Mouse (Mus musculus) megakaryocyte-erythroid progenitor cell, adult 5-6 weeks (primary cell): Measurements from ENCODE around the gene Pdzrn3. TPM values are rescaled to one million over a fixed set of nuclear protein-coding genes. Genes with fewer than 3 reads are reported as not detected.
A peak's percentile ranks its signal among the peaks of the same experiment; 100 is the strongest.

Experiments used
- ATAC-seq: replicated peaks from 2 replicates; pipeline ENCODE4 v1.8.0; 2016; ENCODE audit warnings: mild to moderate bottlenecking, inconsistent platforms; ENCODE audit not compliant: severe bottlenecking, poor library complexity, low FRiP score, low TSS enrichment
- total RNA-seq, 2 experiments: library from RNA; stranded (forward) in 1 of 2; stranded (reverse) in 1 of 2; fragments of 200-1000, 215-1000 nt in 1 of 2; fragments of >200 nt in 1 of 2; fragmentation: Nextera tagmentation in 1 of 2; gene quantifications; 2 replicates each; pipeline ENCODE4 v1.2.3; 2014 to 2017

Gene Pdzrn3
- total RNA-seq, 2 experiments from 2014 or later = not detected

DNA sequence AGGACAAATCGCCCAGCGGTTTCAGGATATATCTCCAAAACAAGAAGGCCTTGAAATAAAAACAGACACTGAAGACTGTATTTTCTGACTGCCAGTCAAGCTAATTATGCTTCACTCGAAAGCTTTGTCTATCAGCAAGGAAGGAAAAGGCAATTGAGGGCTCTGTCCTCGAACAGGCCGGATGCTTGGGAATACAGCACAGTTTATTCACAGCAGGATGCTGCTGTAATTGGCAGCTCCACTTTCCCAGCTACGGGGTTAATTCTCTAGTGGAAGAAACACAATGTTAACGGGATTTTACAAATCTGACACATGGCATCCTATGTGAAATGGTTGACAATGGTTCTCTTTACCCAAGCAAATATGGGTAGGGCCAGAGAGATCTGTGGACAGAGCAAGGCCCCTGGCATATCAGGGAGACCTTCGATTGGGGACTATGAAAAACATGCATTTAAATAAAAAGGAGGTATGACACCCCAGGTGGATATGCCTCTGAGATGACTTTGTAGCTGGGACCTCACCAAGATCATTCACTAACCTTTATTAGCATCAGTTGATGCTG is 150.3 kb downstream of the Pdzrn3 start:
- ATAC-seq = no peak

DNA sequence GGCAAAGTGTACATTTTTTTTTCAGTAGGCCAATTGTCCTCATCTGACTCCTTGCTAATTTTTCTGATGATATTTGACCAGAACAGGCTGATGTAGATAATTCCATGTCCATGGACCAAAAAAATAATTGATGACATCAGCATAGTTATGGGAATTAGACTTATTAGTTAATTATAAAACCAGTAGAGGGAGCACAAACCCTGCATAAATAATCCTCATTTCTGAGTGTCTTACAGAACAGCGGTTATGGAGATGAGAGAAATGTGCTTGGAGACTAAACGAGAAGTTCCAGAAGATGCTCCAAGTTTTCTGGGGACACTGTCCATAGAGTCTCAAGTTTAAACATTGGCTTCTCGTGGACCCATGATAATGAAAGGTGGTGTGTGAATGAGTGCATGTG is 157.4 kb downstream of the Pdzrn3 start:
- no peak for ATAC-seq

GRCm38 (mm10) chr6:101219004-101219403 is 158.7 kb downstream of the Pdzrn3 start:
- ATAC-seq = no peak

- ATAC-seq = no peak
Measured at GRCm38 (mm10) chr6:101218197-101218596, 159.5 kb downstream of the Pdzrn3 start.

DNA sequence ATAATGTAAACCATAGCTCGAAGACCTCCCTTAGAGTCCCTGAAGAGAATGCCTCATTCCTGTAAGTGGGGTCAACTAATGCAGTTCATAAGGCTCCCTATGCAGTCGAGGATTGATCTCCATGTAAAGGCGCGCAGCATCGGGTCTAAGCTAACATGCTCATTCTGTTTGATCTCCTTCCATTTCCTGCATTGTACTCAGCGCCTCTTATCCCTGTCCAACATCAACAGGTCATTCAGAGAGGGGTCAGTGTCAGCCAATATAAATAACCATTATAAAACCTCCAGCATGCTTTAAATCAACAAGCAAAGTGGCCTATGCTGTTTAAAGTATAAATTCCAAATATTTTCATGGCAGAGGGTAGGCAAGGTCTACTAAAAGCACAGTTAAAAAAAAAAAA is 159.9 kb downstream of the Pdzrn3 start:
- ATAC-seq = no peak

GRCm38 (mm10) chr6:101215436-101215791 is 162.3 kb downstream of the Pdzrn3 start:
- ATAC-seq = no peak

GRCm38 (mm10) chr6:101214734-101215435 is 162.8 kb downstream of the Pdzrn3 start:
- ATAC-seq = no peak

GRCm38 (mm10) chr6:101213066-101213465 is 164.6 kb downstream of the Pdzrn3 start:
- ATAC-seq = no peak

DNA sequence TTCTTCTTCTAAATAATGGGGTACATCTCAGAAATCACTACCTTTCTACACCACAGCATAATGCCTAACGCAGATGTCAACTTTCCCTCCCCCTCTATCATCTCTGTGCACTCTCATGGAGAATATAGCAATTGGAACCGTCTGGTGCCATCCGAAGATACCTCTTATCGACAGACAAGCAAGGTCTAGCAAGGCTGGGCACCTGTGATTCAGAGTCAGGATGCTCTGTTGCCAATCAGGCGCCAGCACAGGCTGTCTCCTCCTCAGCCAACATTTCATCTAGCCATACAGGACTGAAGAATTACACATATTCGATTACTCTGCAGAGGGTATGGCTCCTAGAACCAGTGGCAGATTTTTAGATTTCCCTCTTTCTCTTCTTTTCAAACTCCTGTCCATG is 165.6 kb downstream of the Pdzrn3 start:
- ATAC-seq = no peak

- ATAC-seq = no peak
Measured at GRCm38 (mm10) chr6:101211361-101211841, 166.3 kb downstream of the Pdzrn3 start.

DNA sequence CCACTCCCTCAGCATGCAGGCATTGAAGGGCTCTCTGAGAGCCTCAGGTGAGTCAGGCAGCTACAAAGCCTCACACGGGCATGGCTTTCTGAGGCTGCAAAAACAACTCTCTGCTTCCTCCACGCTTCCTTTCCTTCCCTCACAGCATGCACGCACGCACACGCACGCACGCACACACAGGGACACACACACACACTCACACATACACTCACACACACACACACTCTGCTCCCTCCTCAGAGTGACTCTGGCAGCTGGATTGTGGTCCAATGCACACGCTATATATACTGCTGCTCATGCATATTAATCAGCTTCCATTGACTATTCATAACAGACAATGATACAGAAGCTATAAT is 178.8 kb downstream of the Pdzrn3 start:
- ATAC-seq = no peak

DNA sequence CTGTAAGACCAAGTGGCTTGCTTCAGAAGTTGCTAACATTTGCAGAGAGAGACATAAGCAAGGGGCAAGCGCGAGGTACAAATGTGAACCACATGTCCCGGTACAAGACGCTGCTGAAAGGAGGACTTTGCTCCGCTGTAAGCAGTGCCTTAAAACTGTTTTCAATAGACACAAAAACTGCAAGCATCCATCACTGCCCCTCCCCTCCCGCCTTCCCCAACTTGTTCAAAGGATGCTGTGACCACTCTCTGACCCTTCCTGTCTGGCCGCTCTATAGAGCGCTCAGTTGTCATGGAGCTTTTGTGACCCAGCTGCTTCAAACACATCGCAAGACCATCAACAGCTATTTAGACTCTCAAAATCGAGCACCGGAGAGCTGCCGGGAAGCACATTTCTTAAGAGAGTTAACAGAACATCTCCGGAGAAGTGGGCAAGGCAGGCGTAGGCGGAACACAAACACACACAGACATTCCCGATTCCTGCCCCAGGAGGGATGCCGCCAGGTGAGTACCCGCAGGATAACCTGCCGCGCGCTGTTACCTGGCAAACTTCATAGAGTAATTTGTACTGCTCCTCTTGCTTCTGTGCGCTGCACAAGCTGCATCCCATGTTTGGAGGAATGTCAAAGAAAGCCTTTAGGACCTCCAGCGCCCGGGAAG is 179.3 kb downstream of the Pdzrn3 start:
- ATAC-seq = no peak

GRCm38 (mm10) chr6:101197642-101198041 is 180.1 kb downstream of the Pdzrn3 start:
- ATAC-seq = peak; percentile 78; the same call in 1 of the 2 replicates

GRCm38 (mm10) chr6:101195891-101196290 is 181.8 kb downstream of the Pdzrn3 start:
- no peak for ATAC-seq

GRCm38 (mm10) chr6:101194386-101194925 is 183.2 kb downstream of the Pdzrn3 start:
- no peak for ATAC-seq

DNA sequence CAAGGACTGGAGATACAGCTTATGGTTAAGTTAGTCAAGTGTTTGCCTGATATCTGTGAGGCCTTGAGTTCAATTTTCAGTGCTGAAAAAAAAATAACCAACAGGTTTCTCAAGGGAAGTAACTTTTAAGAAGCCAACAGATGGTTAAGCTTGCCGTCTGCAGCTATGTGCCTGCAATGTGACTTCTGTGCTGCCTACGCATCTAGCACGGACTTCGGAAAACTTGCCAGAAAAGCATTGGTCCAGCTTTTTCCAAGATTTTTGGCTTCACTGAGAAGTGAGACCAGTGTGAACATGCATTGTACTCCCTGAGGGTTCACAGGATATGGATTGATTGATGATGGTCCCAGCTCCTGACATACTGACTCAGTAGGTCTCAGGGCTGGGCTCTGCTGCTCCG is 186.1 kb downstream of the Pdzrn3 start:
- ATAC-seq = no peak

- no peak for ATAC-seq
Measured at GRCm38 (mm10) chr6:101187322-101187721, 190.4 kb downstream of the Pdzrn3 start.

DNA sequence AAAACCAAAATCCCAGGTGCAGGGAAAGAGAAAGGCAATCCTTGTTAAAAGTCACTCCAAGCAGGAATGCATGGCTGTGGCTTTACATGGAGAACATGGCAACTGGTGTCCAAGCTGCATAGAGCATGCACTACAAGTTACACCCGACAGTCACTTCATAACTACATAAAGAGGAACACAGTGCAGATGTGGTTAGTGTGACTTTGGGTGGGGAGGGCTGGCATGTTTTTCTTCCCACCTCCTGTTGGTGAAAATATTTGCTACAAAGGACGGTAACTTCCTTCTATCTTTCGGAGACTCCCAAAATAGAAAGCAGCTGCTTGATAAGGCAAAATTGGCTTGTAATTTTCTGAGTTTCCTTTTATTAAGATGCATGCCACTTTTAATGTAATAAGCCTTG is 190.8 kb downstream of the Pdzrn3 start:
- ATAC-seq = no peak

DNA sequence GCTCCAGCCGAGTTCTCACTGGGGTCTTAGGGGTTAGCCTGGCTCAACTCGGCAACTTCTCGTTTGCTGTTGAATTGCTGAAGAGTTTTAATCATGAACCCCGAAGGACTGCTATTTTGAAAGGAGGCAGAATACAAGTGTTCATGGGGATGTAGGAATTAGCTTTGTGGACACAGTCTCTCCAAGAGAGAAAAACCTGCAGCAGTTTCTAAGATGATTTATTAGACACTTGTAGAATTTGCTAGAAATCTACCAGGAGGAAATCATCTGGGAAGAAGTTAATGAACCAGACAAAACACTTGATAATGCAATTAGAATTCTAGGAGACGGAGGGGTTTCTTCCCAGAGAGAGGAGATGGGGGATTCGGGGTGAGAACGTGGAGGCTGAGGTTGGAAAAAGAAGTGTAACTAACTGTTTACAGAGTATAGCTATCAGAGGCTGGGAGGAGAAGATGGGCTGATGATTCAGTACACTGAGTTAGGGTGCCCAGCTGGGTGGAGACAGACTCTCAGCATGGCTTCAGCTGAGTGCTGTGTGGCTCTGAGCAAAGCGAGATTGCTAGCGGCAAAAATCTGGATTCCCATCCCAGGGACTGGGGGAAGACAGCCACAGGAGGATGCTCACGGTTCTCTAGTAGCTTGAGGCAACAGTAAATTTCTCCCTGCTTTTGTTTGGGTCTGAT is 193.5 kb downstream of the Pdzrn3 start:
- no peak for ATAC-seq

DNA sequence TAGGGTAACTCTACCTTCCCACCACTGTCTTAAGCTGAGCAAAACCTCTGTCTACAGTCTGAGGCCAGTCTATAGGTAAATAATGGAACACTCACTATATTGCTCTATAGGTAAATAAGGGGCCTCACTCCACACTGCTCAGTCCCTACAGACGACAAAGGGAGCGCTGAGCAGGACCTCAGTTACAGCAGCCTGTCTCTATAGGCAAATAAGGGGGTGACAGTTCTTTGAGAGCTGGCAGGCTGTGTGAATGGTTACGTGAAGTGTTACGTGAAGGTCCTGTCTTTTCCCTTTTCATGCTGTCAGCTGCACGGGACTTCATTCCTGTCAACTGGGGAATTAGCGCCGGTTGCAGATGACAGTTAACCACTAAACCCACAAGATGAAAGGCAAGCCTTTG is 207.0 kb downstream of the Pdzrn3 start:
- no peak for ATAC-seq
